Mouse (Mus musculus) embryo, embryonic 11.5 days (tissue): Measurements from ENCODE around the gene Arhgap22.

Experiments
- DNase-seq: peaks from one replicate; pipeline ENCODE4 v3.0.0-alpha.2; 2012; ENCODE audit warnings: low read depth, low spot score

Gene Arhgap22

DNA sequence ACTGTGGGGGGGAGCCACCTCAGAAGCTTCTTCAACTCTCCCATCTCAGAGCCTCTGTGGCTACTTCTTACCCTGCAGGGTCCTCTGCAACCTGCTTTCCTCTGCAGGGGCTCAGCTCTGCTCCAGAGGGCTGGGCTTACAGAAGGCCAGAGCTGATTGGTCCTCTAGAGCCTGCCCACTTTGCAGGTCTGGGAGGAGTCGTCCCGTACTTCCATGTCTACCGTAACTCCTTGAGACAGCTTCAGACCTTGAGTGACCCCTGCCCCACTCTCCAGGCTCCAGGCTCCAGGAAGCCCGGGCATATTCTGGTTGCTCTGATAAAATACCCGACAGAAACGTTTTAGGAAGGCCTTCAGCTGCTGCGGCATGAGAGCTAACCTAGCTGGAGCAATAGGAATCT, 156.2 kb downstream of the Arhgap22 start:
- no peak for DNase-seq

DNA sequence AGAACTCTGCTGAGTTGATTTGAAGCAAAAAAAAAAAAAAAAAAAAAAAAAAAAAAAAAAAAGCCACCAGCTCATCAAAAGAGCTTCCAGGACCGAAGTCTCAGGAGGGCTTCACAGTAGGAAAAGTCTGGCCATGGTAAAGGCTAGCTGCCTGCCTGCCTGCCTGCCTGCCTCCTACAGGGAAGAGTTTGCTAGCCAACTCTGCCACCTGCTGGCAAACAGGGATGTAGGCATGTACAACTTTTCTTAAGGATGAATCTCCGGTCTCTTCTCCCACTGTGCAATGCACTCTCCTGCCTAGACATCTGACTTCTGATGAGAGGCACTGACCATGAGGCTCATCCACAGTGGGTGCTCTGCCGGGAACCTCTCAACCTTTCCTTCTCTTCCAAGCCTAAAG, 157.4 kb downstream of the Arhgap22 start:
- DNase-seq: peak; percentile 67

DNA sequence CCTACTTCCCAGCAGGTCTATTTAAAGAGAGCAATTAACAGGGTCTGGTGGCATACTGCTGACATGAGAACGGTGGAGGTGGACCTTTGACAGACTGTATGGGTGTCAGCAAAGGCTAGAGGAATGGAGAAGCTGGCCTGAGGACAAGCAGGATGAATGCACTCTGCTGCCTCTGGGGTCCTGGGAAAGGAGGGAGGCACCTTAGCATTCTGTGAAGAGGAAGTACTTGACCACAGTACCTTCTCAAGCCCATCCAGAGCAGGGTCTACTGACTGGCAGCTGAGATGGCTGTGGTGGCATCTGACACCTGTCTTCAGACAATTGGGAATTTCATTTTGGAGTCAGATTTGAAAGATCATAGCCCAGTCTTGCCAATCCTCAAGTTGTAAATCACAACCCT, 159.4 kb downstream of the Arhgap22 start:
- no peak for DNase-seq

DNA sequence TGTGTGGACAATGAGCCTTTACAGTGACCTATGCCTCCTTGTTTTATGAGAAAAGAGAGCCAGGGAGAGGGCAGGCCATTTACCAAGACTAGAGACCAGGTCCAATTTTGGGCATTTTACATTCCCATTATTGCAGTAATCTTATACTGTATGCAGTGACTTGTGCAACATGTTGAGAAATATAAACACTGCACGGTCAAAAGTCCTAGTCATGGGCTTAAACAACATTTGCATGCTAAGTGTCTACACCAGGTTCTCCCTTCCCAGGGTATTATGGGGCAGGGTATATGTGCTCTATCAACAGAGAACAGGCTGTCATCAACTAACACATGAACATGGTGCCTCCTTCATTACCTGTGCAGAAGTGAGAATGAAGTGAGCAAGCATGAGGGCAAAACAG, 160.3 kb downstream of the Arhgap22 start:
- no peak for DNase-seq

DNA sequence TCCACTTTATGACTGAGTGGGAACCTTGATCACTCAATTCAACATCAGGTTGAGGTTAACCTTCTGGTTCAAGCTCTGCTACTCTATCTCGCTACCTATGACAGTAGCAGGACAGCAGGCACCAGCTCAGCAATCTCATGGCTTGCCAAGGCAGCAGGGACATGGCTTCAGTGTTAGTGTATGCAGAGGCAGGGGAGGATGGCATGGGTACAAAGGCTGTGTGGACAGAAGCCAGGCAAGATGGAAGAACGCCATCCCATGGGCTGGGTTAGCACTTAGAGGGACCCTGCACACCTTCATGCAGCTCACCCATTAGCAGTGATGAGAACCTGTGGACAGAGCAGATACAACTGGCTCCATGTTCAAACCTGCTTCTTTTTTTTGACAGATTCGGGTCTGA, 163.4 kb downstream of the Arhgap22 start:
- no peak for DNase-seq

DNA sequence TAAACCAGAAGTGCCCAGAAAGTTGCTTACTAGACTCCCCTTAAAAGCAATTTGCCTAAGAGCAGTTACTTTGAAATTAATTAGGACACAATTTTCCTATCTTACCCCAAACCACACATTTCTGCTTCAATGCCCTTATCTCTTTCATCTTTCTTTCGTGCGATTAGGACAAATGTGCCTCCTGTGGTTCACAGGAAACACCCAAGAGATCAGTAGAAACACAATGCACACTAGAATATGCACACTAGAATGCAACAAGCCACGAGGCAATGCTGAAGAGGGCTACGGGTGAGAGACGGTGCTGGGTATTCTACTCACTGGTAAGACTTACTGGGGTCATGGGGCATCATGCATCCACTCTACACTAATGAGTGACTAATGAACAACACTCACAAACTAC, 164.9 kb downstream of the Arhgap22 start:
- DNase-seq: no peak

DNA sequence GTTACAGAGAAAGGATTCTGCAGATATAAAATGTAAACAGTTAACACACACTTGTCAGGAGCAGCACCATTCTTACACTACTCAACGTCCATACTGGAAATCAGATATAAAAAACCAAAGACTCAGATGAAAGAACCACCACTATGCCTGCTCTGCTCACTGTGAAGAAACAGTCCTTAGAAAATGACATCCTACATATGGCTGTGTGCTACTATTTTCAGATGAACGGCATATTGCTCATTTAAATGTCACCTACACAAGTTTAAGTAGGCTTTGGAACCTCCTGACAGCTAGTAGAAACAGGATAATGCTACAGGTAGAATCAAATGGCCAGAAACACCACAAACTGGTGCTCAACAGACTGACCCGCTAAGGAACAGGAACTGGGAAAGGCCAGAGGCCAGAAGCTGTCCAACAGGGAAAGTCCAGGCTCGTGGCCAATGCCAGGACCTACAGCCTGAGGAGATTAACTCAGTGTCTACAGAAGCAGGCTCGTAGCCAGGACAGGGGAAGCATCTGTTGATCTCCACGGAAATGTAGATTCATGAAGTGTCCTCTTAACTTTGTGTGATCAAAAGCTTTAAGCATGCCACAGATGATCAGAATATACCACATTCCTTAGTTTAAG, 167.1 kb downstream of the Arhgap22 start:
- DNase-seq: no peak

DNA sequence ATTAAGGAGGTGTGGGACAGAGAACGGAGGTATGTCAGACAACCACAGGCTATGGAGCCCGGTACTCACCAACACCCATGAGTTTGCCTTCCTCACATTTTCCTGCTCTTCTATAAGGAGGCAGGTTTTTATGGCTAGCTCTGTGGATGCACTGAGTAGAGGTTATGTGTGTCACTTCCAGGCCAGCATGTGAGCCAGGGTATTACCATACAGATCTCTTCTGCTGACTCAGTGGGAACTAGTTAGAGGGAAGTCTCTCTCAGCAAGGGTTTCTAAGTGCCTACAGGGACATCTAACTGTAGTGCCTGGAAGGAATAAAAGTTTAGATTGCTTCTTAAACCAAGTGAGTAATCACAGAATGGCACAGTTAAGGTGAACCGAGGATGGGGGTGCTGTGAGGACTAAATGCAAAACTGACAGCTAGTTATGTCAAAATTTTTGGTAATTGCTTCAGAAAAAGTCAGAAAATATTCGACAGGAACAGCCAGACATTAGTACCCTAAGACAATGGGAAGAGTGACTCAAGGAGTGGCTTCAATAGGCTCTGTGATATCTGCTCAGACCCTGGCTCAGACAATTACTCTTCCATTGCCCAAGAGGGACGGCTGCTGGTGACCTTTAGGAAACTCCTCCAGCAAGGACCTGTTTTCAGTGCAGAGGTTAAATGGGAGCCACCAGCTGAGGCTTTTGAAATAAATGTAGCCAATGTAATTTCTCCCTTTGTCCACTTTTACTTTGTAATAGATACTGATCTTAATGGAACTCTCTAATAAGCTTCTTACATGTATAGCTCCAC, 184.4 kb downstream of the Arhgap22 start:
- DNase-seq: no peak

DNA sequence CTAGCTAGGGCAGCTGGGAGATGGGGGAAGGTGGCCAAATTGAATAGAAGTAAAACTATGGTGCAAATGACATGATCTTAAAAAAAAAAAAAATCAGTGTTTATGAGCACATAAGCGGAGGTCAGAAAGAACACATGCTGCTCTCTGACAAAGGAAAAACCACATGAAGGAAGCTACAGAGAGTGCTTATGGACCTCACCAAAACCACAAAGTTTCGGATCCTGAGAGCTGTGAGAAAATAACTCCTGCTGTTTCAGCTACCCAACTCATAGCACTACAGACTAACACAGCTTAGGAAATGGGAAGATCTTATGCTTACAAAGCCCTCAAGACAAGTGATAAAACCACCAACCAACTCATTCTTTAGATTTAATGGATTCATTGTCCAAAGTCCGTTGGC, 186.2 kb downstream of the Arhgap22 start:
- no peak for DNase-seq

DNA sequence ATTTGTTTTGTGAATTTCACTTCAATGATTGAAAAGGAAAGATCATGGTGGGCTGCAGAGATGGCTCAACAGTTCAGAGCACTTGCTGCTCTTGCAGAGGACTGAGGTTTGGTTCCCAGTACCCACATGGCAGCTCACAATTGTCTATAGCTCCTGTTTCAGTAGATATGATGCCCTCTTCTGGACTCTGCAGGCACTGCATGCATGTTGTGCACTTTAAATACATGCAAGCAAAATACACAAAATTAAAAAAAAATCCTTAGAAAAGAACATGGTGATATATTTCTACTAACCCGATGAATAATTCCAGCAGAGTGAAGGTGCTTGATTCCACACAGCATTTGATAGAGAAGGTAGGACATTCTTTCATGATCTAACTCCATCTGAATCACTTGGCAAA, 188.5 kb downstream of the Arhgap22 start:
- DNase-seq: no peak

DNA sequence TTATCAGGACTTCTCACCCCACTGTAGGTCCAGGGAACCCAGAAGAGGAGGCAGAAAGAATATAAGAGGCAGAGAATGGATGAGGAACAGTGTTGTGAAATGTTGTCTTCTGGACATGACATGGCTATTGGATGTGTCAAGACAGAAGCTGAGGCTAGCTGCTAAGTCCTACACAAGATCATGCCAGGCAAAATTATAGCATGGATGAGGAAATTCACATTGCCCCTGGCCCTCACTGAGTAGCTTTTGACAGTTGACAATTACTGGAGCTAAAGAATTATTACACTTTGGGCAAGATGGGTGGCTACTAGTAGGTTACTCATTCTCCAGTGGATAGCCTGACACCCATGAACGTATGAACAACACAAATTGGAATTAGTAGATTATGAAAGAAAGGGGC, 201.9 kb downstream of the Arhgap22 start:
- no peak for DNase-seq

DNA sequence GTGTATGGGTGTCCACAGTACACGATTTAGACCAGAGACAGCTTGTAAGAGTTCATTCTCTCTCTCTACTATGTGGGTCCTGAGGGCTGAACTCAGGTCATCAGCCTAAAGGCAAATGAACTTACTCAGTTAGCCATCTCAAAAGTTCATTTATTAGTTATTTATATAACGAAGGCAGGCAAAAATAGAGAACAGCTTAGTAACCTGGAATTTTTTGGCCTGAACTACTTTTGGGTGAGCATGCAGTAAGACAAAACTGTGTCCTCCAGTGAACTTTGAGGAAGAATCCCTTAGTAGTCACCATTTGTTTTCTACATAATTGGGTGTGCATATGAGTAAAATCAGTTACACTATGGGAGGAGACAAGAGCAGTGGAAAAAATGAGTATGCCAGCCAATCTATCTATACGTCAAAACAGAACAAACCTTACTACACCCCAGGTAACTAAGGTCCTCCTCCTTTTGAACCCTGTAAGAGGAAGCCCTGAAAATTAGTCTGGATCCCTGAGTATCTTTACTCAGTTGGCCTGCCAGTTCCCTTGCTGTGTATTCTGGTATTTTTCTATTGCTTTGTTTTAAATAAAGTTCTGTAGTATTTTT, 204.6 kb downstream of the Arhgap22 start:
- DNase-seq: no peak
